Mouse (Mus musculus) midbrain, embryonic 15.5 days (tissue): ENCODE results near the gene Patl2. TPM values are rescaled to one million over a fixed set of nuclear protein-coding genes. Genes with fewer than 3 reads are reported as not detected.

Experiments used
- ATAC-seq: fragments of 200-750 bp; cut with Nextera tagmentation; replicated peaks from 2 replicates; pipeline ENCODE4 v1.8.0; 2017; ENCODE audit warnings: moderate TSS enrichment
- H3K27ac ChIP-seq: fragments of 300-500 bp; sonication (generic); 2 replicates; pipeline ENCODE4 v1.5.1; 2015; ENCODE audit warnings: mild to moderate bottlenecking, inconsistent platforms
- H3K27me3 ChIP-seq: fragments of 300-500 bp; sonication (generic); replicated peaks from 2 replicates; pipeline ENCODE4 v1.6.1; 2015; ENCODE audit warnings: inconsistent platforms
- H3K36me3 ChIP-seq: fragments of 300-500 bp; sonication (generic); replicated peaks from 2 replicates; pipeline ENCODE4 v1.6.1; 2015; ENCODE audit warnings: inconsistent platforms
- H3K4me1 ChIP-seq: fragments of 300-500 bp; sonication (generic); 2 replicates; pipeline ENCODE4 v1.6.1; 2015; ENCODE audit warnings: inconsistent platforms
- H3K4me2 ChIP-seq: fragments of 300-500 bp; sonication (generic); 2 replicates; pipeline ENCODE4 v1.6.1; 2015; ENCODE audit warnings: inconsistent platforms, mild to moderate bottlenecking, moderate library complexity
- H3K4me3 ChIP-seq: fragments of 300-500 bp; sonication (generic); 2 replicates; pipeline ENCODE4 v1.5.1; 2015; ENCODE audit warnings: mild to moderate bottlenecking, inconsistent platforms
- H3K9ac ChIP-seq: fragments of 300-500 bp; sonication (generic); 2 replicates; pipeline ENCODE4 v1.6.1; 2015; ENCODE audit warnings: mild to moderate bottlenecking, inconsistent platforms
- H3K9me3 ChIP-seq: fragments of 300-500 bp; sonication (generic); 2 replicates; pipeline ENCODE4 v1.6.1; 2016; ENCODE audit warnings: inconsistent platforms
- WGBS: fragments of 180-500 bp; shearing (Covaris S2); methylation state at CpG from one replicate; pipeline ENCODE4 v1.1.7; 2015; ENCODE audit warnings: mixed read lengths; 5-methylcytosine and 5-hydroxymethylcytosine counted together
- polyA plus RNA-seq: library from polyadenylated mRNA; unstranded; fragments of >200 nt; fragmentation: Nextera tagmentation; extraction: Ambion mirVana; gene quantifications from 2 replicates; pipeline ENCODE4 v1.2.1, GENCODE M21; 2015

The Patl2 gene
- polyA plus RNA-seq, 1 experiment from 2014 or later, result not detected

DNA sequence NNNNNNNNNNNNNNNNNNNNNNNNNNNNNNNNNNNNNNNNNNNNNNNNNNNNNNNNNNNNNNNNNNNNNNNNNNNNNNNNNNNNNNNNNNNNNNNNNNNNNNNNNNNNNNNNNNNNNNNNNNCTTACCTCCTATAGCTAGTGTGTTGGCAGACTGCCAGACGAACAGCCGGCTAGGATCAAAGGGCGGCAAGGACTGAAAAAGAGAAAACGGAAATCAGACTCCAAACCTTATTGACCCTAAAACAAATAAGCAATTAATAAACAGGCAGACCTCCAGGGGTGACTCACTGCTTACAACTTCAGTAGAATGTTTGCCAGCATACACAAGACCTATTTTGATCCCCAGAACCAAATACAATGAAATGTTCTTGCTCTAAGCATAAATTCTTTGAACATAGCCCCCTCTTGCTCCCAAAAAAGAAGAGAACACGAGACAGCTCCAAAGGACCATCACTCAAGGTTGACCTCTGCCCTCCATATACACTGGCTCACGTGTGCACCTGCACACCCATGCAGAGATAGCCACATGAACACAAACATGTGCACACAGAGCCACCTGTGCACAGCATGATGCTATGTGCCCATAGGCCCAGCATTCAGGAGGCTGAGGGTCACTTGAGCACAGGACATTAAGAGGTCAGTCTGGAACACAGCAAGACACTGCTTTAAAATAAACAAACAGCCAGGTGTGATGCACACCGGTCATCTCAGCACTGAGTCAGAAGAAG, 104.1 kb downstream of the Patl2 start:
- Histone ChIP-seq H3K9me3 (no peaks in the 10 kb centered on the region), H3K27ac (no peak overlapping the region), H3K27me3 (no peaks in the 10 kb centered on the region), H3K4me3 (no peak overlapping the region), H3K4me1 (no peaks in the 10 kb centered on the region), H3K4me2 (no peak overlapping the region), H3K36me3 (peaks cover 24% of the 10 kb centered on the region; the same call in 1 of the 2 replicates), H3K9ac (no peak overlapping the region)
- ATAC-seq, result no peak
- WGBS, result 60% methylated on average over 7 of the region's 7 CpGs

Other genes with a start within 250 kb of the Patl2 start
- 34.3 and 37.4 TPM in 2 replicates for gene Ctdspl2, start 230.2 kb downstream of the Patl2 start, polyA plus RNA-seq
- gene Mageb3, start 230.1 kb downstream of the Patl2 start, polyA plus RNA-seq, result 0.59 and 0.63 TPM in 2 replicates
- gene Eif3j1, start 157.6 kb downstream of the Patl2 start, polyA plus RNA-seq, result 11.2 and 11.7 TPM in 2 replicates
- 8.2 and 8.3 TPM in 2 replicates for gene Spg11, start 67.8 kb downstream of the Patl2 start, polyA plus RNA-seq
- gene B2m, start 38.5 kb downstream of the Patl2 start, polyA plus RNA-seq, result 85.7 and 94.6 TPM in 2 replicates
- not detected in 2 replicates for gene Trim69, start 25.5 kb downstream of the Patl2 start, polyA plus RNA-seq
- not detected in 2 replicates for gene Terb2, start 83 bp upstream of the Patl2 start, polyA plus RNA-seq
- 20.5 and 22.2 TPM in 2 replicates for gene Sord, start 48.6 kb upstream of the Patl2 start, polyA plus RNA-seq
- not detected in 2 replicates for gene Duox2, start 112.3 kb upstream of the Patl2 start, polyA plus RNA-seq
- gene Duoxa2, start 112.7 kb upstream of the Patl2 start, polyA plus RNA-seq, result 0.17 and 0.20 TPM in 2 replicates
- gene Duoxa1, start 127.5 kb upstream of the Patl2 start, polyA plus RNA-seq, result 0.30 and 0.32 TPM in 2 replicates
- 0.08 and 0.13 TPM in 2 replicates for gene Duox1, start 129.5 kb upstream of the Patl2 start, polyA plus RNA-seq
- gene Shf, start 183.0 kb upstream of the Patl2 start, polyA plus RNA-seq, result 12.0 and 13.3 TPM in 2 replicates
- gene Slc28a2, start 240.3 kb upstream of the Patl2 start, polyA plus RNA-seq, result not detected in 2 replicates